Mouse (Mus musculus) heart, adult 10 weeks (tissue): ENCODE results near the gene Slc24a2. TPM values are rescaled to one million over a fixed set of nuclear protein-coding genes. Genes with fewer than 3 reads are reported as not detected.

Experiments
- polyA plus RNA-seq: library from polyadenylated mRNA; stranded (reverse); fragments of 350-450 nt; fragmentation: Illumina TruSeq; extraction: RNeasy Lipid Tissue Mini Kit (QIAGEN cat#74804); gene quantifications from one replicate; pipeline ENCODE4 v1.2.3, GENCODE M21; 2014; ENCODE audit warnings: low read depth, low replicate concordance

Gene Slc24a2
- polyA plus RNA-seq: 1.3 TPM

DNA sequence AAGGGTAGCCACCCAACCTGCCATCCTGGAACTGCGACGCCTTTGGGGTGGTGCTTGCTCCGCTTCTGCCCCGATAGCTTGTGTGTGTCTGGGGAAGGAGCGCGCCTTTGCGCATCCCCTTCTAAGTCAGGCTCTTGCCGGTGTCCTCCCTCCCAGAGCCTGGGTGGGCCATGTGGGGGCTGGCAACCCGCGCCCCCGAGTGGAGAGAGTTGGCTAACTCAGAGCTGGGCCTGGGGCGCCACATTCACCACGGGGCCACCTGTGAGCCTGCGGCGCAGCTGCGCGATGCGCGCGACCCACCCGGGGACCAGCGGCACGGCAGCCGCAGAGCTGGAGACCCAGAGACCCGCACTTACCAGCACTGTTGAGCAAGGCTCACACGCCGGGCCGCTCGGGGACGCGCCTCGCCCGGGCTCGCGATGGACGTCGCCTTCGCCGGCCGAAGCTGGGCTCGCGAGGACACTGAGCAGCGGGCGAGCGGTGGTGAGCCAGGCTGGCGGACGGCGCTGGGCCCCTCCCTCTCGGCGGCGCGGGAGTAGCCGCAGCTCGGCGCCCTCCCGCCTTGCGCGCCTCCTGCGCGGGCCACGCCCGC is at the start of gene Slc24a2:
Gene Slc24a2 (minus strand): TSS at position 518 of the 592 bp plus-strand sequence.

